Mouse (Mus musculus) MEL (cell line): Measurements from ENCODE around the gene Irf5. TPM values are rescaled to one million over a fixed set of nuclear protein-coding genes. Genes with fewer than 3 reads are reported as not detected.

ENCODE experiments used
- DNase-seq: peaks from one replicate; pipeline ENCODE4 v3.0.0; 2011; ENCODE audit warnings: low read depth, low spot score
- H3K27ac ChIP-seq: 2 replicates; pipeline ENCODE4 v1.5.1; 2012; ENCODE audit warnings: low read depth, mild to moderate bottlenecking, control low read depth, low read length, moderate library complexity; ENCODE audit not compliant: control insufficient read depth
- H3K27me3 ChIP-seq, 2 experiments: fragments of 150-350 bp in 1 of 2; sonication (generic) in 1 of 2; 2 replicates each; pipeline ENCODE4 v1.6.1; 2012; ENCODE audit warnings: low read length in 2 of 2, mild to moderate bottlenecking in 2 of 2, improper control_type of control experiment in 1 of 2, moderate library complexity in 1 of 2; ENCODE audit not compliant: insufficient read depth in 2 of 2, control insufficient read depth in 1 of 2
- H3K36me3 ChIP-seq, 2 experiments: 2 replicates each; pipeline ENCODE4 v1.6.1; 2012 to 2014; ENCODE audit warnings: low read length in 2 of 2, improper control_type of control experiment in 1 of 2, inconsistent platforms in 1 of 2, mild to moderate bottlenecking in 1 of 2; ENCODE audit not compliant: insufficient read depth in 2 of 2, control insufficient read depth in 1 of 2
- H3K4me1 ChIP-seq, 2 experiments: fragments of 150-350 bp in 1 of 2; sonication (generic) in 1 of 2; 2 replicates each; pipeline ENCODE4 v1.6.1; 2012; ENCODE audit warnings: low read length in 2 of 2, improper control_type of control experiment in 1 of 2, mild to moderate bottlenecking in 1 of 2; ENCODE audit not compliant: insufficient read depth in 2 of 2, control insufficient read depth in 1 of 2
- H3K4me3 ChIP-seq, 2 experiments: fragments of 150-350 bp in 1 of 2; sonication (generic) in 1 of 2; 2 replicates each; pipeline ENCODE4 v1.5.1; 2012; ENCODE audit warnings: low read depth in 2 of 2, low read length in 2 of 2, mild to moderate bottlenecking in 2 of 2, moderate library complexity in 2 of 2, control low read depth in 1 of 2, improper control_type of control experiment in 1 of 2; ENCODE audit not compliant: control insufficient read depth in 1 of 2, insufficient read depth in 1 of 2
- H3K79me2 ChIP-seq: 2 replicates; pipeline ENCODE4 v1.6.1; 2012; ENCODE audit warnings: mild to moderate bottlenecking, low read length, moderate library complexity; ENCODE audit not compliant: control insufficient read depth, poor library complexity, insufficient read depth
- H3K9ac ChIP-seq: 2 replicates; pipeline ENCODE4 v1.6.1; 2012; ENCODE audit warnings: low read depth, mild to moderate bottlenecking, control low read depth, low read length, moderate library complexity; ENCODE audit not compliant: control insufficient read depth, poor library complexity, severe bottlenecking
- H3K9me3 ChIP-seq: fragments of 150-350 bp; sonication (generic); replicated peaks from 2 replicates; pipeline ENCODE4 v1.6.1; 2012; ENCODE audit warnings: mild to moderate bottlenecking, low read length, improper control_type of control experiment, moderate library complexity; ENCODE audit not compliant: insufficient read depth
- BHLHE40 ChIP-seq: IDR thresholded peaks from 2 replicates; pipeline ENCODE4 v1.6.1; 2012; ENCODE audit warnings: low read depth, mild to moderate bottlenecking, inconsistent platforms, low read length, improper control_type of control experiment, borderline replicate concordance
- CHD1 ChIP-seq: IDR thresholded peaks from 2 replicates; pipeline ENCODE4 v1.6.1; 2012; ENCODE audit warnings: low read depth, mild to moderate bottlenecking, inconsistent platforms, low read length, improper control_type of control experiment
- CTCF ChIP-seq, 3 experiments: IDR thresholded peaks in 2 of 3; conservative IDR thresholded peaks in 1 of 3; 2 replicates each; pipeline ENCODE4 v1.5.1; 2011 to 2012; ENCODE audit warnings: low read length in 3 of 3, low read depth in 2 of 3, mild to moderate bottlenecking in 2 of 3, improper control_type of control experiment in 1 of 3, inconsistent platforms in 1 of 3, mixed read lengths in 1 of 3, moderate library complexity in 1 of 3; ENCODE audit not compliant: control insufficient read depth in 1 of 3, insufficient read depth in 1 of 3, poor library complexity in 1 of 3, severe bottlenecking in 1 of 3
- ELF1 ChIP-seq: IDR thresholded peaks from 2 replicates; pipeline ENCODE4 v1.6.1; 2014; ENCODE audit warnings: low read depth, mild to moderate bottlenecking, inconsistent platforms, low read length, improper control_type of control experiment, moderate library complexity
- EP300 ChIP-seq, 2 experiments: IDR thresholded peaks; 2 replicates each; pipeline ENCODE4 v1.6.1; 2011; ENCODE audit warnings: improper control_type of control experiment in 2 of 2, low read length in 2 of 2, low read depth in 1 of 2, mild to moderate bottlenecking in 1 of 2
- ETS1 ChIP-seq: IDR thresholded peaks from 2 replicates; pipeline ENCODE4 v1.6.1; 2012; ENCODE audit warnings: low read depth, mild to moderate bottlenecking, inconsistent platforms, low read length, improper control_type of control experiment, moderate library complexity
- GATA1 ChIP-seq: IDR thresholded peaks from 2 replicates; pipeline ENCODE4 v1.6.1; 2011; ENCODE audit warnings: low read depth, low read length, improper control_type of control experiment
- JUND ChIP-seq: IDR thresholded peaks from 2 replicates; pipeline ENCODE4 v1.6.1; 2011; ENCODE audit warnings: low read depth, mild to moderate bottlenecking, improper control_type of control experiment, low read length
- KAT2A ChIP-seq: conservative IDR thresholded peaks from 2 replicates; pipeline ENCODE4 v1.6.1; 2012; ENCODE audit warnings: low read depth, low read length, improper control_type of control experiment, inconsistent platforms
- MAX ChIP-seq: IDR thresholded peaks from 2 replicates; pipeline ENCODE4 v1.6.1; 2011; ENCODE audit warnings: low read length, improper control_type of control experiment
- MAZ ChIP-seq: IDR thresholded peaks from 2 replicates; pipeline ENCODE4 v1.6.1; 2012; ENCODE audit warnings: low read depth, mild to moderate bottlenecking, inconsistent platforms, low read length, improper control_type of control experiment
- MXI1 ChIP-seq: IDR thresholded peaks from 2 replicates; pipeline ENCODE4 v1.6.1; 2011; ENCODE audit warnings: mild to moderate bottlenecking, low read depth, low read length, improper control_type of control experiment
- MYB ChIP-seq: IDR thresholded peaks from 2 replicates; pipeline ENCODE4 v1.6.1; 2011; ENCODE audit warnings: mild to moderate bottlenecking, low read depth, low read length, improper control_type of control experiment
- MYC ChIP-seq: IDR thresholded peaks from 2 replicates; pipeline ENCODE4 v1.6.1; 2011; ENCODE audit warnings: low read depth, mild to moderate bottlenecking, low read length, improper control_type of control experiment, moderate library complexity
- NRF1 ChIP-seq: IDR thresholded peaks from 2 replicates; pipeline ENCODE4 v1.6.1; 2014; ENCODE audit warnings: low read depth, mild to moderate bottlenecking, inconsistent platforms, low read length, improper control_type of control experiment, moderate library complexity; ENCODE audit not compliant: poor library complexity, insufficient read depth, severe bottlenecking
- POLR2AphosphoS5 ChIP-seq: IDR thresholded peaks from 2 replicates; pipeline ENCODE4 v1.6.1; 2012; ENCODE audit warnings: low read depth, borderline replicate concordance, mild to moderate bottlenecking, inconsistent platforms, low read length, moderate library complexity, mixed read lengths
- RAD21 ChIP-seq: IDR thresholded peaks from 2 replicates; pipeline ENCODE4 v1.6.1; 2011; ENCODE audit warnings: mild to moderate bottlenecking, low read depth, low read length, improper control_type of control experiment
- RCOR1 ChIP-seq: IDR thresholded peaks from 2 replicates; pipeline ENCODE4 v1.6.1; 2012; ENCODE audit warnings: low read depth, mild to moderate bottlenecking, inconsistent platforms, low read length, improper control_type of control experiment
- SIN3A ChIP-seq: IDR thresholded peaks from 2 replicates; pipeline ENCODE4 v1.6.1; 2012; ENCODE audit warnings: low read length, improper control_type of control experiment, inconsistent platforms
- SMC3 ChIP-seq: IDR thresholded peaks from 2 replicates; pipeline ENCODE4 v1.6.1; 2011; ENCODE audit warnings: low read depth, low read length, improper control_type of control experiment
- TAL1 ChIP-seq: IDR thresholded peaks from 2 replicates; pipeline ENCODE4 v1.6.1; 2012; ENCODE audit warnings: mild to moderate bottlenecking, inconsistent platforms, low read length, moderate library complexity, mixed read lengths
- TBP ChIP-seq: IDR thresholded peaks from 2 replicates; pipeline ENCODE4 v1.8.0; 2011; ENCODE audit warnings: low read depth, low read length, improper control_type of control experiment
- TCF12 ChIP-seq: IDR thresholded peaks from 2 replicates; pipeline ENCODE4 v1.6.1; 2014; ENCODE audit warnings: low read depth, mild to moderate bottlenecking, inconsistent platforms, low read length, improper control_type of control experiment, moderate library complexity
- UBTF ChIP-seq: IDR thresholded peaks from 2 replicates; pipeline ENCODE4 v1.6.1; 2012; ENCODE audit warnings: low read depth, mild to moderate bottlenecking, inconsistent platforms, low read length, improper control_type of control experiment, moderate library complexity, borderline replicate concordance; ENCODE audit not compliant: insufficient read depth
- USF1 ChIP-seq: IDR thresholded peaks from 2 replicates; pipeline ENCODE4 v1.6.1; 2014; ENCODE audit warnings: low read depth, mild to moderate bottlenecking, inconsistent platforms, low read length, improper control_type of control experiment, moderate library complexity
- ZC3H11A ChIP-seq: IDR thresholded peaks from 2 replicates; pipeline ENCODE4 v1.6.1; 2012; ENCODE audit warnings: low read depth, mild to moderate bottlenecking, inconsistent platforms, low read length, improper control_type of control experiment
- polyA plus RNA-seq, 2 experiments: library from polyadenylated mRNA; stranded (reverse) in 1 of 2; unstranded in 1 of 2; fragments of >175 nt in 1 of 2; fragments of >200 nt in 1 of 2; gene quantifications; 2 replicates each; pipeline versions ENCODE4 v1.2.1 to v1.2.4; 2012; ENCODE audit warnings: low replicate concordance in 2 of 2, low read depth in 1 of 2; ENCODE audit not compliant: insufficient read length in 2 of 2, insufficient read depth in 1 of 2, missing spikeins in 1 of 2
- total RNA-seq: library from RNA; depleted of rRNA; stranded (reverse); fragments of 300-350 nt; gene quantifications from 2 replicates; pipeline ENCODE4 v1.2.3, GENCODE M21; 2012

Irf5 gene
- total and polyA plus RNA-seq, 3 experiments: 9.7 to 13.3 TPM; not detected in 1

GRCm38 (mm10) chr6:29496270-29496669 is 30.2 kb upstream of the Irf5 start:
- no peak overlapping the region for H3K4me3 ChIP-seq
- H3K27ac ChIP-seq: no peak overlapping the region
- DNase-seq: no peak
- no peaks in the 10 kb centered on the region for H3K9me3 ChIP-seq
- peaks cover 9 to 12% of the 10 kb centered on the region in 2 experiments for H3K4me1 ChIP-seq
- no peak for TF ChIP-seq CHD1
- no peak for TF ChIP-seq ELF1
- TF ChIP-seq MYC: no peak
- no peak for TF ChIP-seq UBTF
- TF ChIP-seq RAD21: no peak
- TF ChIP-seq MAZ: no peak
- no peaks in the 10 kb centered on the region for H3K27me3 ChIP-seq
- peaks cover 0 to 14% of the 10 kb centered on the region in 2 experiments; a peak in 2 of 4 replicates for H3K36me3 ChIP-seq
- H3K79me2 ChIP-seq: no peaks in the 10 kb centered on the region
- no peak overlapping the region for H3K9ac ChIP-seq

- no peaks in the 10 kb centered on the region for H3K79me2 ChIP-seq
- no peak for DNase-seq
Measured at GRCm38 (mm10) chr6:29497791-29498190, 28.6 kb upstream of the Irf5 start.

GRCm38 (mm10) chr6:29500177-29500576 is 26.2 kb upstream of the Irf5 start:
- Histone ChIP-seq H3K36me3 (peaks cover 0 to 17% of the 10 kb centered on the region in 2 experiments; a peak in 2 of 4 replicates), H3K27me3 (no peaks in the 10 kb centered on the region), H3K9ac (peak overlapping the region; percentile 14; the same call in 1 of the 2 replicates), H3K4me1 (peaks cover 9 to 19% of the 10 kb centered on the region in 2 experiments), H3K79me2 (no peaks in the 10 kb centered on the region), H3K27ac (peak overlapping the region; percentile 77), H3K9me3 (no peaks in the 10 kb centered on the region), H3K4me3 (peak overlapping the region in 1 of 2 experiments; percentile 24; a peak in 1 of 4 replicates)
- peak; percentile 83 for DNase-seq
- TF ChIP-seq MYB (no peak), RCOR1 (peak; percentile 83), CTCF (IDR thresholded peaks at IDR 0.05 in 2 of 3, conservative IDR thresholded peaks at IDR 0.05 in 1 of 3; ENCODE audit: control insufficient read depth in 1 of 3, insufficient read depth in 1 of 3, low read depth in 2 of 3, low read length in 3 of 3, poor library complexity in 1 of 3, severe bottlenecking in 1 of 3) (no peak), BHLHE40 (0 out of 2 replicates have a peak, but pooled peaks have one; percentile 37), TCF12 (peak; percentile 87), MAZ (peak; percentile 90), SMC3 (no peak), ZC3H11A (no peak), TAL1 (peak; percentile 63), ETS1 (peak; percentile 76), NRF1 (no peak), GATA1 (peak; percentile 87), ELF1 (peak; percentile 45; the same call in 1 of the 2 replicates), MXI1 (no peak), CHD1 (0 out of 2 replicates have a peak, but pooled peaks have one; percentile 63), MAX (no peak), EP300 (IDR thresholded peaks at IDR 0.05; ENCODE audit: low read depth in 1 of 2, low read length in 2 of 2) (peak; percentile 88 to 89), SIN3A (peak; percentile 71), KAT2A (0 out of 2 replicates have a peak, but pooled peaks have one; percentile 20)

More at GRCm38 (mm10) chr6:29497791-29498190, 28.6 kb upstream of the Irf5 start:
- no peak overlapping the region for H3K9ac ChIP-seq
- peaks cover 9 to 19% of the 10 kb centered on the region in 2 experiments for H3K4me1 ChIP-seq
- peaks cover 0 to 17% of the 10 kb centered on the region in 2 experiments; a peak in 2 of 4 replicates for H3K36me3 ChIP-seq
- TF ChIP-seq GATA1 (no peak), POLR2AphosphoS5 (no peak), ETS1 (no peak), MAX (no peak), USF1 (no peak), TBP (no peak), MXI1 (no peak), KAT2A (no peak), MAZ (no peak), EP300 (IDR thresholded peaks at IDR 0.05; ENCODE audit: low read depth in 1 of 2, low read length in 2 of 2) (no peak), ZC3H11A (no peak), JUND (no peak), TAL1 (no peak)
- no peak overlapping the region for H3K27ac ChIP-seq
- no peak overlapping the region for H3K4me3 ChIP-seq
- H3K9me3 ChIP-seq: no peaks in the 10 kb centered on the region
- no peaks in the 10 kb centered on the region for H3K27me3 ChIP-seq
